Mouse (Mus musculus) neural tube, embryonic 13.5 days (tissue): Measurements from ENCODE around the gene Tsfm. TPM values are rescaled to one million over a fixed set of nuclear protein-coding genes. Genes with fewer than 3 reads are reported as not detected.

Experiments
- ATAC-seq: fragments of 200-750 bp; cut with Nextera tagmentation; 2 replicates; pipeline ENCODE4 v1.8.0; 2017; ENCODE audit warnings: low read depth, mild to moderate bottlenecking, moderate TSS enrichment, moderate library complexity
- H3K27ac ChIP-seq: fragments of 300-500 bp; sonication (generic); replicated peaks from 2 replicates; pipeline ENCODE4 v1.5.1; 2015; ENCODE audit warnings: moderate library complexity, mild to moderate bottlenecking, inconsistent platforms
- H3K27me3 ChIP-seq: fragments of 300-500 bp; sonication (generic); 2 replicates; pipeline ENCODE4 v1.6.1; 2015; ENCODE audit warnings: mild to moderate bottlenecking, inconsistent platforms
- H3K36me3 ChIP-seq: fragments of 300-500 bp; sonication (generic); 2 replicates; pipeline ENCODE4 v1.6.1; 2015; ENCODE audit warnings: mild to moderate bottlenecking, inconsistent platforms
- H3K4me1 ChIP-seq: fragments of 300-500 bp; sonication (generic); replicated peaks from 2 replicates; pipeline ENCODE4 v1.6.1; 2015; ENCODE audit warnings: inconsistent platforms
- H3K4me2 ChIP-seq: fragments of 300-500 bp; sonication (generic); 2 replicates; pipeline ENCODE4 v1.6.1; 2015; ENCODE audit warnings: inconsistent platforms, mild to moderate bottlenecking, moderate library complexity
- H3K4me3 ChIP-seq: fragments of 300-500 bp; sonication (generic); 2 replicates; pipeline ENCODE4 v1.5.1; 2015; ENCODE audit warnings: mild to moderate bottlenecking, inconsistent platforms
- H3K9ac ChIP-seq: fragments of 300-500 bp; sonication (generic); 2 replicates; pipeline ENCODE4 v1.6.1; 2015; ENCODE audit warnings: moderate library complexity, mild to moderate bottlenecking, inconsistent platforms
- H3K9me3 ChIP-seq: fragments of 300-500 bp; sonication (generic); 2 replicates; pipeline ENCODE4 v1.6.1; 2016; ENCODE audit warnings: inconsistent platforms
- WGBS: fragments of 180-500 bp; shearing (Covaris S2); methylation state at CpG from one replicate; pipeline ENCODE4 v1.1.7; 2015; 5-methylcytosine and 5-hydroxymethylcytosine counted together
- polyA plus RNA-seq: library from polyadenylated mRNA; unstranded; fragments of >200 nt; fragmentation: Nextera tagmentation; extraction: Ambion mirVana; gene quantifications from 2 replicates; pipeline ENCODE4 v1.2.1, GENCODE M21; 2015

The Tsfm gene
- polyA plus RNA-seq, 1 experiment from 2014 or later = 53.3 TPM

DNA sequence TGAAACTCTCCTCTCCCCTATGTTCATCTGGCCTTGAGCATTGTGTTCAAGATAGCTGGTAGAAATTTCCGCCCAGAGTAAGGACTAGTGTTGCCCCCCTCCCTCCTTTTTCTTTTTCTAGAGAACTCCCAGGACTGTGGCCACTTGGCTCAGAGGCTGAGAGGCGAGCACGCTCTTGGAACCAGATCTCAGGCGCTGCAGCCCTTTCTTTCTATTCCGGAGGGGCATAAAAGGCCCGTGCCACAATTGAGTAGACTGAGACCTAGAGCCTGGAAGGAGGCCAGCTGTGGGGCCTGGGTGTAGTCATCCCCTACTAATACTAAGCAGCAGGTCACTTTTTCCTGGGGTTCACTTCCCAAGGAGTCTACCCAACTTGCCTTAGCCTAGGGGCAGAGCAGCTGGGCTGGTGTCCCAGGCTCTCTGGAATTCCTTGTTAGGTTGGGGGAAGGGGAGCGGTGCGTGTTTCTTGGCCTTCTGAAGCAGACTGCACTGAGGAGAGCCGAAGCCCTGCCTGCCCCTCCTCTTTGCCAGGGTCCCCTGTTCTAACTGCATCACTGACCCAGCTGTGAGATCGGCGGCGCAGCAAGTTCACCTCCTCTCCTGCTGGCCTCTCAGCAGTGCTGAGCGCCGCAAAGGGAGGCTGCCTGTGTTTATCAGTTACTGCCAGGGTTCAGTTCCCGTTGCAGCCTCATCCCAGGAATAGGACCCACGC, 50.3 kb downstream of the Tsfm start:
- 4% methylated on average over 16 of the region's 16 CpGs for WGBS
- ATAC-seq = peak; percentile 6
- Histone ChIP-seq H3K27ac (peak overlapping the region; percentile 100), H3K9ac (peak overlapping the region; percentile 98), H3K27me3 (peaks cover 13% of the 10 kb centered on the region), H3K4me2 (peak overlapping the region; percentile 69), H3K9me3 (no peaks in the 10 kb centered on the region), H3K4me3 (peak overlapping the region; percentile 95), H3K36me3 (no peaks in the 10 kb centered on the region), H3K4me1 (peaks cover 64% of the 10 kb centered on the region)

DNA sequence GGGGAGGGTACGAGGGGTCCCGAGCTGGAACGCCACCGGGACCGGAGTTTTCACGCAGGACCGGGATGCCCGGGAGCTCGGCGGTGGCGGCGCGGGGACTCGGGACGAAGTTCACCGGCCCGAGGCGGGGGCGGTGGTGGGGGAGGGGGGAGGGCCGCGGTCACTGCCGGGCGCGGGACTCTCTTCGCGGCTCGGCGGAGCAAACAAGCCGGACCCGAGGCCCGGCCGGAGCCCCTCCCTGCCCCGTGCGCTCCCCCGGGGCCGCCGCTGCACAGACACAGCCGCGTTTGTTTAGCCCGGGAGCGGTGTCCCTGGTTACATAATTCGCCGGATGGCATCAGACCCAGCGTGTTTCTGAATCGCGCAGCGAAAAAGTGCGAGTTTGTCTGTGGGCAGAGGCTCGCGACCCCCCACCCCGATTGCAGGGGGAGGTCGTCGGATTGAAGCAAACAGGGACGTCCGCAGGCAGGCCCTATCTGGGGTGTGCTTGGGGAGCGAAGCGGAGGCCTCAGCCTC, 50.9 kb downstream of the Tsfm start:
- Histone ChIP-seq H3K27me3 (peaks cover 13% of the 10 kb centered on the region), H3K27ac (peak overlapping the region; percentile 100), H3K9me3 (no peaks in the 10 kb centered on the region), H3K4me3 (peak overlapping the region; percentile 95), H3K4me1 (peaks cover 58% of the 10 kb centered on the region), H3K9ac (peak overlapping the region; percentile 98), H3K4me2 (peak overlapping the region; percentile 69), H3K36me3 (no peaks in the 10 kb centered on the region)
- no peak; the same call in 1 of the 2 replicates for ATAC-seq
- WGBS = under 1% methylated on average over 49 of the region's 57 CpGs

DNA sequence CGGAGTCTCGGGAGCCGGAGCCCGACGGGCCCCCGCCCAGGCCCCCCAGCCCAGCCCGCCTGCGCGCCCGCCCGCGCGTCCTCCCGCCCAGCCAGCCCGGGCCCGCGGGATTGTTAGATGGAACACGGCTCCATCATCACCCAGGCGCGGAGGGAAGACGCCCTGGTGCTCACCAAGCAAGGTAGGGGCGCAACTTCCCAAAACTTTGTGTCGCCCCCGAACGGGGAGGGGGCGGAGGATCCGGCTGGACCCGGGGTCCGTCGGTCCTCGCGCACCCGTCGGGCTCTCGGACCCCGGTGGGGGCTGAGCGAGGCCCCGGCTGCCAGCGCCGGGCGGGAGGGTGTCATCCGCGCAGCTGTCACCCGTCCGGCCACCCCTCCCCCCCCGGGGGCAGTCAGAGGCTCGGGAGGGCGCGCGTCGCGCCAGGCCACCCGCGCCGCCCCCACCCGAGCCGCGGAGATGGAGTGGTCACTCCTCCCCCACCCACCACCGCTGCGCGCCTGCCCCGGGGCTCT, 51.5 kb downstream of the Tsfm start:
- ATAC-seq = peak; percentile 17
- 0% methylated on average over 45 of the region's 62 CpGs for WGBS

DNA sequence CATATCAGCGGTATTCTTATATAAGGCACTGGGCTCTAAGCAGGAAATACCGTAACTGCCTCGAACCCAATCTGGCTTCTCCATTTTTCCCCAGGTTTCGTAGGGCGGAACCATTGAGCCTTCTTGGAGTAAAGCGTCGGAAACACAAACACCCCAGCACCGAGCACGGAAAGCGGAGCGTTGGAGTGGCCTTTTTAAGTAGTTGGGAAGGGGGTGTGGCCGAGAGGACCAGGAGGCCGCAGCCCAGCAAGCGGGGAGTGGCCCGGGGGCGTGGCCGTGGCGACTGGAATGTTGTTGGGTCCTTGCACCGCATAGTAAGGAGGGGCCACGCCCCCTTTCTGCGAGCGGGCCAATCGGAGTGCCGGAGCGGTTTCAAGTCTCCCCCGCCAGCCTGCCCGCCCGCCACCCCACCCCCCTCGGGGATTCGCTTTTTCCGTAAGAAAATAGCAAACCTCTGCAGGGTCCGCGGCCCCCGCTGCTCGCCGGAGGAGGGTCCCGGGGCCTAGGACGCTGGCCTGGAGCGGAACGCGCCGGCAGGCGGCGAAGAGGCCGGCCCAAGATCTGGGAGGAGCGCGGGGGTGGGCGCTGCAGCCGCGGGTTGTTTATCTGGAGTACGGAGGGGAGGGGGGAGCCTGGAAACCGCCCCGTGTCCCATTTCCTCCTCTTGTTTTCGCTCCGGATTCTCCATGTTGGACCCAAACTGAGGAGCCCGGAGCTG, 52.2 kb downstream of the Tsfm start, which contains the start of gene Ctdsp2:
Gene Ctdsp2 (plus strand): TSS at position 441 of the 718 bp plus-strand sequence.
- H3K36me3 ChIP-seq = no peaks in the 10 kb centered on the region
- peaks cover 45% of the 10 kb centered on the region for H3K4me1 ChIP-seq
- peak within 1 kb of the TSS; percentile 95 for H3K4me3 ChIP-seq
- H3K27me3 ChIP-seq = peaks cover 15% of the 10 kb centered on the region
- peak within 1 kb of the TSS; percentile 98 for H3K9ac ChIP-seq
- H3K9me3 ChIP-seq = no peaks in the 10 kb centered on the region
- peak within 1 kb of the TSS; percentile 69 for H3K4me2 ChIP-seq
- ATAC-seq = peak; percentile 91
- peak within 1 kb of the TSS; percentile 100 for H3K27ac ChIP-seq
- under 1% methylated on average over 46 of the region's 56 CpGs for WGBS

More for the DNA sequence above, 51.5 kb downstream of the Tsfm start:
- Histone ChIP-seq H3K4me3 (peak overlapping the region; percentile 95), H3K4me2 (peak overlapping the region; percentile 69), H3K36me3 (no peaks in the 10 kb centered on the region), H3K27me3 (peaks cover 13% of the 10 kb centered on the region), H3K9me3 (no peaks in the 10 kb centered on the region), H3K27ac (peak overlapping the region; percentile 100), H3K9ac (peak overlapping the region; percentile 98), H3K4me1 (peaks cover 53% of the 10 kb centered on the region)

DNA sequence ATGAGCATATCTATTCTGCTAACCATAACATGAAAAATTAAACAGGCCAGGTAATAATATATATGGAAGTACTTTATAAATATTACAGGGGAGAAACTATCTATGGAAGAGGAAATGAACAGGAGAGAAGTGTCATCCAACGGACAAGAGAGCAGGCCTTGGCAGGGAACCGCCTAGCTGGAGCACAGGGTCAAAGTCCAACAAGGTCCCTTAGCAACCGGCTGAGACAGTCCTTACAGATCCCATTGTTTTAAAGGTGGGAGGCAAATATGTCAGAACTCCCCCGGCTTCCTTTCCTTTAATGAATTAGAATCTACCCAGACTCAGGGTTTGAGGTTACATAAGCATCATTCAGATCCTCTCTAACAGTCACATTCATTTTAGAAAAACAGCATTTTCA, 53.6 kb downstream of the Tsfm start:
- WGBS = 34% methylated on average over 4 of the region's 4 CpGs
- H3K9me3 ChIP-seq = no peaks in the 10 kb centered on the region
- H3K27ac ChIP-seq = no peak overlapping the region
- no peak overlapping the region for H3K9ac ChIP-seq
- H3K27me3 ChIP-seq = peaks cover 28% of the 10 kb centered on the region
- H3K36me3 ChIP-seq = no peaks in the 10 kb centered on the region
- no peak overlapping the region for H3K4me2 ChIP-seq
- ATAC-seq = no peak
- H3K4me3 ChIP-seq = no peak overlapping the region
- H3K4me1 ChIP-seq = peaks cover 39% of the 10 kb centered on the region

DNA sequence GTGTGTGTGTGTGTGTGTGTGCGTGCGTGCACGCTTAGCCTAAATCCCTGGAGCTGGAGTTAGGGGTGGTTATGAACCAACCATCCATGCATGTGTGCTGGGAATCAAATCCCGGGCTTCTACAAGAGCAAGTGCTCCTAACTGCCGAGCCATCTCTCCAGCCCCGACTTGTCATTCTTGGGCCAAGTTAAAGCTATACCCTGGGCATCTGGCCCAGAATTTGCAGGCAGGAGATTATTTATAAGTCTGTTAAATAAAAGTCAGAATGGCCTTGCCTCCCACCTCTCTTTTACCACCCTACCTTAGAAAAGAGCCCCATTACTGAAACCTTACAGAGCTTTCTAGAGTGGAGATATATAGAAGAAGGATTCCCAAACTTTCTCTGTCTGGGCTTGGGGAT, 54.9 kb downstream of the Tsfm start:
- H3K4me1 ChIP-seq = peaks cover 30% of the 10 kb centered on the region
- 93% methylated on average over 6 of the region's 6 CpGs for WGBS
- no peak overlapping the region for H3K4me3 ChIP-seq
- no peaks in the 10 kb centered on the region for H3K9me3 ChIP-seq
- no peak overlapping the region for H3K27ac ChIP-seq
- no peak for ATAC-seq
- no peak overlapping the region for H3K4me2 ChIP-seq
- H3K36me3 ChIP-seq = no peaks in the 10 kb centered on the region
- peaks cover 39% of the 10 kb centered on the region for H3K27me3 ChIP-seq
- H3K9ac ChIP-seq = no peak overlapping the region

DNA sequence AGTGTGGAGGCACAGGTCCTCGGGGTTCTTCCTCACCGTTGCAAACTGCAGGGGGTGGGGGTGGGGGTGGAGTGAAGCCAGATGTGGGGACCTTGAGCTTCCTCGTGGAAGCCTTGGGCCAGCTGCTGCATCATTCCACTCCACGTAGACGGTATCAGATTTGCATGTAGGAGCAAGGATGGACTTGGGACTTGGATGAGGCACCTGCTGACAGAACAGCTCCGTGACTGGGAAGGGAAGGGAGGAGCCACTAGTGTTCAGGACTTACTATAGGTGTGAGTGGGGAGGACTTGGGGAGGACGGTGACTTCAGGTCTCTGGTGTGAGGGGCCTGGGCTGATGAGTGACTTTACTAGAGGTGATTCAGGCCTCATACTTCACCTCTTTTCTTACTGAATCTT, 57.7 kb downstream of the Tsfm start:
- H3K4me3 ChIP-seq = no peak overlapping the region
- H3K9me3 ChIP-seq = no peaks in the 10 kb centered on the region
- H3K36me3 ChIP-seq = no peaks in the 10 kb centered on the region
- ATAC-seq = no peak
- no peak overlapping the region for H3K27ac ChIP-seq
- peaks cover 21% of the 10 kb centered on the region for H3K4me1 ChIP-seq
- 24% methylated on average over 7 of the region's 7 CpGs for WGBS
- no peak overlapping the region for H3K9ac ChIP-seq
- H3K27me3 ChIP-seq = peaks cover 43% of the 10 kb centered on the region
- H3K4me2 ChIP-seq = no peak overlapping the region

DNA sequence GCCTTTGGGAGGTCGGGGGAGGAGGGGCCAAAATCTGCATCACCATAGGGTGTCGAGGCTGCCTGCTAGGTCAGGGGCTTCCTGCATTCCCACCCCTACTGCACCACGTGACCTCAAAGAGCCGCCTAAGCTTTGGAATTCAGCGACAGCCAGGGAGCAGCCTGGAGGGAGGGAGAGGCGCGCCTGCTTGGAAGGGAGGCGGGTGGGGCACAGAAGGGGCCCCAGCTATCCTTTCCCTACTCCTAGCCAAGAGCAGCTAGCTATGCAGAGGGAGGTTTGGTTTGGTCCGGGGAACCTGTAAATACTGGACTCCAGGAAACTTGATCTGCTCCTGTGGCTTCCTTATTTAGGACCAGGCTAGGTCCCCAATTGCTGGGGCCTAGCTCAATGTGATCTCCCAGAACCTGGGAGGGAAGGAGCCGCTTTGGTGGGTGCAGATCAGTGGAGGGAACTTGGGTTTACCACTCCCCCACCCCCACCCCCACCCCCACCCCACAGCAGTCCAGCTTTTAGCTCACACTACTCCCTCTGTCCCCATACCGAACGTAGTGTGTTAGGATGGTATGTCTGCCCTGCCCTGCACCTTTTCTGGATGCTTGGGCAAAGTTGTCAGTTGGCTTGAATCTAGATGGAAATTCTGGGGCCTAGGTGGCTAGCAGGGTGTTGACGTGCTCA, 58.5 kb downstream of the Tsfm start:
- 0 out of 2 replicates have a peak overlapping the region, but pooled peaks have one; percentile 17 for H3K9ac ChIP-seq
- no peak overlapping the region for H3K4me3 ChIP-seq
- H3K27me3 ChIP-seq = peaks cover 43% of the 10 kb centered on the region

DNA sequence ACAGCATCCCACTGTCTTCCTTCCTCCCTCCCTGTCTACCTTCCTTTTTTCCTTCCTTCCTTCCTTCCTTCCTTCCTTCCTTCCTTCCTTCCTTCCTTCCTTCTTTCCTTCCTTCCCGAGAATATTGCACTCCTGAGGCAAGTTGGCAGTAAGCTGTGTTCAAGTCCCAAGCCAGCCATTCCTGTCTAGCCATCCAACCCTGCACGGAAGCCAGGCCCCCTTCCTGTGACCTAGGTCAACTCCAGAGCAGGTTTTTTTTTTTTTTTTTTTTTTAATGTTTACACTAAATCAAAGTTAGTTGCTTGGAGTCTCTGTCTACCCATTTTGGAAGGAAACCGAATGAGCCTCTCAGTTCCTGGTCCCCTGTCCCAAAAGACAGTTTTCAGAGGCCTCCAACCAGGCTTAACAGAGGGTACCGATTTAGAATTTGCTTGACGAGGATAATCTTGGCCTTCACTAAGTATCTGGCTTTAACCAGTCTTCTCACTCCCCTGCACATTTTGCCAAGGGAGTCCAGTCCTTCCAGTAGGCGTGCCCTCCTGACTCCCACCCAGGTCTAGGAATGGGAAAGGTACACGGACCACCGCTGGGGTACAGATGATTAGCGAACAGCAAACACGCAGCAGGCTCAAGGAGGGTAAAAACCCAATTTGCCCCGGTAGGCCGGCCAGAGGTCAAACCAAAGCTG, 59.1 kb downstream of the Tsfm start:
- H3K27ac ChIP-seq = no peak overlapping the region
- peak overlapping the region; percentile 33 for H3K4me2 ChIP-seq
- 9% methylated on average over 12 of the region's 12 CpGs for WGBS
- H3K4me1 ChIP-seq = peaks cover 12% of the 10 kb centered on the region
- H3K27me3 ChIP-seq = peaks cover 39% of the 10 kb centered on the region
- H3K9ac ChIP-seq = 0 out of 2 replicates have a peak overlapping the region, but pooled peaks have one; percentile 17
- H3K36me3 ChIP-seq = no peaks in the 10 kb centered on the region
- no peaks in the 10 kb centered on the region for H3K9me3 ChIP-seq
- H3K4me3 ChIP-seq = no peak overlapping the region
- 0 out of 2 replicates have a peak, but pooled peaks have one; percentile 11 for ATAC-seq

More for the DNA sequence above, 58.5 kb downstream of the Tsfm start:
- Histone ChIP-seq H3K27ac (no peak overlapping the region), H3K9me3 (no peaks in the 10 kb centered on the region), H3K4me1 (peaks cover 16% of the 10 kb centered on the region), H3K36me3 (no peaks in the 10 kb centered on the region), H3K4me2 (peak overlapping the region; percentile 33)
- ATAC-seq = peak; percentile 65
- 14% methylated on average over 13 of the region's 13 CpGs for WGBS

DNA sequence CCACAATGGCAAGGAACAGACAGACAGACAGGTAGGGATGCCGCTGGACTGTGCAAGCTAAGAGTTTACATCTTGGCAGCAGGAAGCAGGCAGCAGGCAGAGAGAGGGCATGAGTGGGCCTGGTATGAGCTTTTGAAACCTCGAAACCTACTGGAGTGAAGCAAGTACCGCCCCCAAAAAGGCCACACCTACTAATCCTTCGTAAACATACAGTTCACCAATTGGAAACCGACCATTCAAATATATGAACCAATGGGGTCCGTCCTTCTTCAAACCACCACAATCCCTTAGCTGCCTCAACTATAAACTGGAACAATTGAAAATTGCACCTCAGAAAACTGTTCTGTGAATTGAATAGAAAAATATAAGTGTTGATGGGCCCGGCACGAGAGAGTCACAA, 66.8 kb downstream of the Tsfm start:
- Histone ChIP-seq H3K36me3 (no peaks in the 10 kb centered on the region), H3K27me3 (peaks cover 63% of the 10 kb centered on the region), H3K4me3 (no peak overlapping the region), H3K4me2 (no peak overlapping the region), H3K9me3 (no peaks in the 10 kb centered on the region), H3K27ac (no peak overlapping the region), H3K4me1 (peaks cover 11% of the 10 kb centered on the region), H3K9ac (no peak overlapping the region)
- no peak for ATAC-seq
- WGBS = 85% methylated on average over 8 of the region's 8 CpGs

DNA sequence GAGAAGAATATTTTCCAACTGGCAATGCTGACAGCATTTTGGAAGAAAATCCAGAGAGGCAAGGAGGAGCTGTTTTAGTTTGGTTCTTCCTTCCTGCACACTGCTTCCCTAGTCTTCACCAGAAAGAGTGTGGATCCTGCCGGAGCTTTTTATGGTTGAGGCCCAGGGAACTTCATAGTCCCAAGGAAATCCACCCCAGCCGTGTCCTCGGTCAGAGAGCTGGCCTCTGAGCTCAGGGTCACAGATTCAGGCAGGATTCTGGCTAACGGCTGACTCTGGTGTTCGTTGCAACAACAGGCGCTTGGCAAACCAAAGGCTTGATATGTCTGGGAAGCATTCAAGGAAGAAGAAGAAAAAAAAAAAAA, 67.7 kb downstream of the Tsfm start:
- Histone ChIP-seq H3K9ac (no peak overlapping the region), H3K9me3 (no peaks in the 10 kb centered on the region), H3K4me2 (no peak overlapping the region), H3K4me1 (peaks cover 11% of the 10 kb centered on the region), H3K4me3 (no peak overlapping the region), H3K27ac (0 out of 2 replicates have a peak overlapping the region, but pooled peaks have one; percentile 18), H3K27me3 (peaks cover 65% of the 10 kb centered on the region), H3K36me3 (no peaks in the 10 kb centered on the region)
- no peak for ATAC-seq
- 35% methylated on average over 6 of the region's 6 CpGs for WGBS
